8 mouse cellular contexts compared by ENCODE assay signal in the genomic region with DNA sequence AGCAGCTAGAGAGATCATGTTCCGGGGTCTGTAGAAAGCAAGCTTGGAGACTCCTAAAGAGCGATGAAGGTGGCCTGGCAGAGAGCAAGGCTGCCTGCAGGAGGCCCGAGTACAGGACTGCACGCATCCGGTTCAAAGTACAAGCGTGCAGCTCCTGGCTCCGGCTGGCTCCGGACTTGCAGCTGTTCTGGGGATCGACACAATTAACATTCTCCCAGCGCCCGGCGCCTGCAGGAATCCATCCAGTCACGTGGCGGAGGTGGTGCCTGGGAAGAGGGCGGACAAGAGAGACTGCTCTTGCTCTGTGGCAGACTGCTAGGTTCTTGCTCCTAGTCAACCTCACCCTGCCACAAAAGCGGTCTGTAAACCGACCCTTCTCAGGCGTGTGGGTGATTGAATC.
DNase-seq lines count a peak whose midpoint lies in the region; ATAC-seq lines count a peak whose summit lies in the region.

No protein-coding gene starts in this region.

- H3K27me3 ChIP-seq in hindbrain, embryonic 14.5 days (ENCODE audit: control insufficient read depth, insufficient read depth, low read length), result no peaks in the 10 kb centered on the region
- no peaks in the 10 kb centered on the region for H3K27me3 ChIP-seq in lung, embryonic 15.5 days

- peak overlapping the region; percentile 76 for H3K27ac ChIP-seq in hindbrain, embryonic 14.5 days
- H3K27ac ChIP-seq in lung, embryonic 15.5 days, result peak overlapping the region; percentile 88

- no peaks in the 10 kb centered on the region for H3K9me3 ChIP-seq in hindbrain, embryonic 14.5 days (ENCODE audit: control insufficient read depth, low read length)
- H3K9me3 ChIP-seq in lung, embryonic 15.5 days, result no peaks in the 10 kb centered on the region

- no peak overlapping the region for H3K4me3 ChIP-seq in hindbrain, embryonic 14.5 days (replicated peaks; ENCODE audit: low read length)
- peak overlapping the region; percentile 21; the same call in 1 of the 2 replicates for H3K4me3 ChIP-seq in lung, embryonic 15.5 days

- DNase-seq in MN1 (ENCODE audit: low spot score), result peak; percentile 82
- peak; percentile 78 to 81 for DNase-seq in cerebellum, postnatal 25 days
- DNase-seq in frontal cortex, postnatal 36 days (ENCODE audit: low spot score in 2 of 2), result peak; percentile 86 to 88
- peak; percentile 79 for DNase-seq in hindbrain, embryonic 14.5 days (ENCODE audit: low spot score)
- peak; percentile 71 to 81 for DNase-seq in layer of hippocampus, postnatal 14 days (ENCODE audit: low spot score in 2 of 2)
- DNase-seq in retina, postnatal 1 day, result peak; percentile 92
- peak; percentile 96 for DNase-seq in yolk sac, embryonic 10.5 days (ENCODE audit: low spot score)

- H3K36me3 ChIP-seq in hindbrain, embryonic 14.5 days (replicated peaks; ENCODE audit: control insufficient read depth, insufficient read depth), result no peaks in the 10 kb centered on the region
- no peaks in the 10 kb centered on the region for H3K36me3 ChIP-seq in lung, embryonic 15.5 days

- ATAC-seq in hindbrain, embryonic 14.5 days (ENCODE audit: low FRiP score), result peak; percentile 90
- peak; percentile 82 for ATAC-seq in lung, embryonic 15.5 days (ENCODE audit: borderline replicate concordance, extremely low read depth, low FRiP score, low TSS enrichment)

- H3K9ac ChIP-seq in hindbrain, embryonic 14.5 days, result peak overlapping the region; percentile 44
- peak overlapping the region; percentile 29; the same call in 1 of the 2 replicates for H3K9ac ChIP-seq in lung, embryonic 15.5 days

- H3K4me1 ChIP-seq in hindbrain, embryonic 14.5 days (replicated peaks; ENCODE audit: control insufficient read depth, insufficient read depth, low read length), result peaks cover 14% of the 10 kb centered on the region
- H3K4me1 ChIP-seq in lung, embryonic 15.5 days, result peaks cover 35% of the 10 kb centered on the region

- WGBS in hindbrain, embryonic 14.5 days, result 1% methylated on average over 18 of the region's 18 CpGs
- under 1% methylated on average over 18 of the region's 18 CpGs for WGBS in lung, embryonic 15.5 days

- H3K4me2 ChIP-seq in hindbrain, embryonic 14.5 days (replicated peaks), result peak overlapping the region; percentile 46
- peak overlapping the region; percentile 53 for H3K4me2 ChIP-seq in lung, embryonic 15.5 days
